Mouse (Mus musculus) pancreas, adult 10 weeks (tissue): Measurements from ENCODE around the gene Pi4kb. TPM values are rescaled to one million over a fixed set of nuclear protein-coding genes. Genes with fewer than 3 reads are reported as not detected.

Experiments used
- polyA plus RNA-seq: library from polyadenylated mRNA; stranded (reverse); fragments of 350-450 nt; fragmentation: Illumina TruSeq; extraction: RNeasy Lipid Tissue Mini Kit (QIAGEN cat#74804); gene quantifications from one replicate; pipeline ENCODE4 v1.2.3, GENCODE M21; 2015; ENCODE audit warnings: low read depth, low replicate concordance; ENCODE audit not compliant: insufficient read depth

Gene Pi4kb
- 11.6 TPM for polyA plus RNA-seq

GRCm38 (mm10) chr3:94974528-94975422 lies at the start of gene Pi4kb:
TSS of gene Pi4kb (plus strand) at chr3:94974731.

GRCm38 (mm10) chr3:94932809-94933564 lies 41.5 kb upstream of the Pi4kb start, which contains the start of gene Selenbp1:
TSS of gene Selenbp1 (plus strand) at chr3:94933056.

DNA sequence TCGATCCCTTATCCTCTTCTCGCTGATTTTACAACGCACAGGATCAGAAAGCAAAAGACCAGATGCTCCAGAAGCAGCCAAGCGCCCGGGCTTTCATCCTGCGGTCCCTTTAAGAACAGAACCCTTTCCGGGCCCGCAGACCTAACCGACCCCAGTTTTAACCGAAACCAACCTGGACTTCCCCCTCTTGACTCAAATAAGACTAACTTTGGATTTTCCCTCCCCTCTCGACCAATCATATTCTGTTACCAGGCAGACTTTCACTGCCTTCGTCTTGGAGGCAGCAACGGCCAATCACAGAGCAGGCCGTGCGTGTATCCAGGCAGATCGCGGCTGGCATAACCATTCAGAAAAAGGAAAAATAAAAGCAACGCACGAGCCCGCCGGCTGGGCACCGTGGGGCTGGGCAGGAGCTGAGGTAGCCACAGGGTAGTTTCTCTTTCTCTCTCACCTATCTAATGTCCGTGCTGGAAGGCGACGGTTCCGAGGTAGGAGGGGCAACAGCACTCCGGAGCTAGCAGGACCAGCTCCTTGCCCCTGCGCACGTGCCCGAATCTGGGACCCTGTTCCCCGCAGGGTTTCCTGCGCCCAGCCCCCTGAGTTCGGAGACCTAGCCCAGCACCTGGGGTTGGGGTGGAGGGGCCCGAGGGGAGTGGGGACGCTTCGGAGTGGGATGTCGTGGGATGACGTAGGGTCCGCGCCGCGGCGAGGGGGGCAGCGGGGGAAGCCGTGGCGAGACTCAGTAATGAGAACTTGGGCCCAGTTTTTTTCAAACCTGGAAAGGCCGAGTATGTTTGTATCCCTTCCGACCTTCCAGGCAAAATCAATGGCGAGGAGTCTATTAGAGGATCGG lies 20.5 kb upstream of the Pi4kb start, which contains the start of gene Rfx5:
Rfx5 (plus strand) TSS at position 312 of the 853 bp plus-strand sequence.

DNA sequence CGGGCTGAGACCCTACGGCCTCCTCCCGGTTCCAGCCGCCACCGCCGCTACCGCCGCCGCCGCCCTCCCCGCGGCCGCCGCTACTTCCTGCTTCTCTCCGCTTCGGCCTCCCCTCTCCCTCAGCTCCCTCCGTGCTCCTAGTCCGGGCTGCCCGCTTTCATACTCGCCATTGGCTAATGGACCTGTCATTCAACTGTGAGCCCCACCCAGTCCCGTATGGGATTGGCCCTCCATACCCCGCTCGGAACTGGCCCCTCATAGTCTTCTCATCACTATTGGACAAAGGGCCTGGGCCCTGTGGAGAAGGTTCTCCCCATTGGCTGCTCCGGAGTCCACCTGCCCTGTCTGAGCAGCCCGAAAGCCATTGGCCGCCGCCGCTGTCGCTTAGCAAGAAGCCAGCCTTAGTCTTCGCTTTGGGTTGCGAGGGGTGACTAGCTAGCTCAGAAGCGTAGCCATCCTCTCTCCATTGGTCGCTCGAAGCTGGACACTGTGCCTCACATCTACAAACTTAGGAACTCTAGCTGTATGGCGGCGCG lies 40.9 kb downstream of the Pi4kb start, which contains the start of gene Zfp687:
Zfp687 (minus strand) TSS at position 112 of the 536 bp plus-strand sequence.

DNA sequence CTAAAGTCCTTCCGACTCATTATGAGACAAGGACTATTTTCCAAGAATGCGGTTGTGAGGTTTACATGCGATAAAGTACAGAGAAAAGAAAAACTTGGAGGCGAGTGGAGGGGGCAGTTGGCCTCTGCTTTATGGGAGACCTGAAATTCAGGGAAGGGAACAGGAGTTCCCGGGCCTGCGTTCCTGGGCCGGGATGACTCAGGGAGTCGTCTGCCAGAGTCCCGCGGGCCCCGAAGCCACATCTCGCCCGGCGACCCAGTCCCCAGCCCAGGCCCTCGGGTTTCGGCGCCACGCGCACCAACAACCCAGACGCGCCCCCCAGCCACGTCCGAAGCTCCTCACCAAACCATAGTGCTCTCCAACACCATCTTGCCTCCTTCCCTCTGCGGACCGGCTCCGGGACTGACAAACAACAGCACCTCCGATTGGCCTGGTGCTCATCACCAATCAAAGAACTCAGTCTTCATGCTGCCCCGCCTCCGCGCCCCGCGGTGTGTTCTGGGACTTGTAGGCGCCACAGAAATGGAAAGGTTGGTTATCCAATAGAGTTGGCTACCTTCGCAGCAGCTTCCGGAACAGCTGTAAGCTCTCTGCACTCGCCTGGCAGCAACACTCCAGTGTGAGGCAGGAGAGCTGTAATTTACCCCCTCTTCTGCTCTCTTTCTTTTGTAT lies 67.8 kb downstream of the Pi4kb start, which contains the start of gene Psmd4:
Psmd4 (minus strand) TSS at position 449 of the 672 bp plus-strand sequence.

Other genes starting within 250 kb of the Pi4kb start
- gene Cgn, start 188.2 kb upstream of the Pi4kb start, polyA plus RNA-seq = 9.0 TPM
- gene Pogz, start 137.2 kb upstream of the Pi4kb start, polyA plus RNA-seq = 6.3 TPM
- gene Psmb4, start 87.8 kb upstream of the Pi4kb start, polyA plus RNA-seq = 53.6 TPM
- gene Selenbp1, start 41.7 kb upstream of the Pi4kb start, polyA plus RNA-seq = 25.2 TPM
- 3.4 TPM for gene Rfx5, start 20.7 kb upstream of the Pi4kb start, polyA plus RNA-seq
- 7.0 TPM for gene Zfp687, start 40.7 kb downstream of the Pi4kb start, polyA plus RNA-seq
- 40.1 TPM for gene Psmd4, start 67.9 kb downstream of the Pi4kb start, polyA plus RNA-seq
- gene Pip5k1a, start 132.2 kb downstream of the Pi4kb start, polyA plus RNA-seq = 4.5 TPM
- gene Vps72, start 136.3 kb downstream of the Pi4kb start, polyA plus RNA-seq = 9.9 TPM
- not detected for gene Tmod4, start 149.7 kb downstream of the Pi4kb start, polyA plus RNA-seq
- 14.9 TPM for gene Scnm1, start 159.3 kb downstream of the Pi4kb start, polyA plus RNA-seq
- gene Lysmd1, start 159.4 kb downstream of the Pi4kb start, polyA plus RNA-seq = 1.8 TPM
- 2.8 TPM for gene Tnfaip8l2, start 167.6 kb downstream of the Pi4kb start, polyA plus RNA-seq
- 4.6 TPM for gene Sema6c, start 185.7 kb downstream of the Pi4kb start, polyA plus RNA-seq
- gene Gabpb2, start 243.2 kb downstream of the Pi4kb start, polyA plus RNA-seq = 5.2 TPM